Mouse (Mus musculus) liver, adult 2 months (tissue): ENCODE data around the gene Gramd1b. TPM values are rescaled to one million over a fixed set of nuclear protein-coding genes. Genes with fewer than 3 reads are reported as not detected.

Experiments
- DNase-seq: peaks from one replicate; pipeline ENCODE4 v3.0.0-alpha.2; 2011; ENCODE audit warnings: low read depth, low spot score; ENCODE audit errors: extremely low read depth
- H3K27ac ChIP-seq: fragments of 200-500 bp; replicated peaks from 2 replicates; pipeline ENCODE4 v1.5.1; 2012; ENCODE audit warnings: low read depth, mild to moderate bottlenecking, control low read depth, inconsistent platforms, low read length; ENCODE audit not compliant: insufficient read depth
- H3K27me3 ChIP-seq: fragments of 200-500 bp; 2 replicates; pipeline ENCODE4 v1.6.1; 2012; ENCODE audit warnings: mild to moderate bottlenecking, moderate library complexity, low read length, inconsistent platforms; ENCODE audit not compliant: control insufficient read depth, insufficient read depth
- H3K36me3 ChIP-seq: fragments of 200-500 bp; 2 replicates; pipeline ENCODE4 v1.6.1; 2012; ENCODE audit warnings: low read length, inconsistent platforms; ENCODE audit not compliant: control insufficient read depth, insufficient read depth
- H3K4me1 ChIP-seq: fragments of 200-500 bp; 2 replicates; pipeline ENCODE4 v1.6.1; 2011; ENCODE audit warnings: low read length; ENCODE audit not compliant: control insufficient read depth, insufficient read depth
- H3K4me3 ChIP-seq: fragments of 200-500 bp; 2 replicates; pipeline ENCODE4 v1.5.1; 2011; ENCODE audit warnings: low read depth, mild to moderate bottlenecking, control low read depth, low read length, moderate library complexity; ENCODE audit not compliant: insufficient read depth
- H3K79me2 ChIP-seq: fragments of 200-500 bp; 2 replicates; pipeline ENCODE4 v1.6.1; 2012; ENCODE audit warnings: inconsistent platforms, mild to moderate bottlenecking, low read length, moderate library complexity; ENCODE audit not compliant: control insufficient read depth, insufficient read depth
- H3K9ac ChIP-seq: fragments of 200-500 bp; 2 replicates; pipeline ENCODE4 v1.6.1; 2012; ENCODE audit warnings: low read depth, mild to moderate bottlenecking, control low read depth, inconsistent platforms, low read length
- CTCF ChIP-seq: fragments of 200-500 bp; IDR thresholded peaks from 2 replicates; pipeline ENCODE4 v1.5.1; 2011; ENCODE audit warnings: low read depth, low read length, control low read depth
- POLR2A ChIP-seq: fragments of 200-500 bp; IDR thresholded peaks from 2 replicates; pipeline ENCODE4 v1.6.1; 2011; ENCODE audit warnings: low read length, control low read depth; ENCODE audit not compliant: insufficient read depth; ENCODE audit errors: extremely low read depth
- WGBS: fragments of 180-500 bp; shearing (Covaris S2); methylation state at CpG from one replicate; pipeline ENCODE4 v1.1.7; 2018; 5-methylcytosine and 5-hydroxymethylcytosine counted together
- polyA plus RNA-seq: library from polyadenylated mRNA; depleted of rRNA; stranded (reverse); fragments of >200 nt; gene quantifications from 2 replicates; pipeline ENCODE4 v1.2.3, GENCODE M21; 2012
- total RNA-seq: library from RNA; depleted of rRNA; stranded (reverse); fragments of >200 nt; gene quantifications from 2 replicates; pipeline ENCODE4 v1.2.3, GENCODE M21; 2014

The Gramd1b gene
- total and polyA plus RNA-seq, 2 experiments: 1.2 to 2.0 TPM

- no peak for DNase-seq
- Histone ChIP-seq H3K27me3 (peaks cover 4% of the 10 kb centered on the region; the same call in 1 of the 2 replicates), H3K4me3 (no peak overlapping the region), H3K36me3 (no peaks in the 10 kb centered on the region), H3K79me2 (no peaks in the 10 kb centered on the region), H3K27ac (no peak overlapping the region), H3K4me1 (0 out of 2 replicates have a peak, but pooled peaks cover 3% of the 10 kb centered on the region), H3K9ac (no peak overlapping the region)
- TF ChIP-seq POLR2A (no peak), CTCF (no peak)
- 92% methylated on average over 4 of the region's 4 CpGs for WGBS
These were observed 118.9 kb downstream of the Gramd1b start for GRCm38 (mm10) chr9:40412246-40412645.

DNA sequence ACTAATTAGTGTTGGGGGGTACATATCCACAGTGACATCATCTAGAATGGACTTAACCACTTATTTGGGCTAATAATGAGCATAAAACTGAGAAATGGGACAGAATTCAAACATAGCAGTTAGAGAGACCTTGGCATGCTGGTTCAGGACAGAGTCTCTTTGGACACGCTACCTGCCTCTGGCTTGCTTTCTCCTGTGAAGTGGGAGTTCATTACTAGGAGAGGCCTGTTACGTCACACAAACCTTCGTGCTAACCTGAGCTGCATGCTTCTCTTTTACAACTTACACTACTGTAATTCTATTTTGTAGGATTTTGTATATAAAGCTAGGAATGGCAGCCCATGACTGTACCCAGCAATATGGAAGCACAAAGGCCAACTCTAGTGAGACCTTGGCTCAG lies 120.3 kb downstream of the Gramd1b start:
- no peaks in the 10 kb centered on the region for H3K79me2 ChIP-seq
- H3K36me3 ChIP-seq: no peaks in the 10 kb centered on the region
- TF ChIP-seq POLR2A (no peak), CTCF (no peak)
- H3K4me1 ChIP-seq: 0 out of 2 replicates have a peak, but pooled peaks cover 3% of the 10 kb centered on the region
- WGBS: 83% methylated on average over 3 of the region's 3 CpGs
- no peak overlapping the region for H3K4me3 ChIP-seq
- H3K9ac ChIP-seq: no peak overlapping the region
- no peak overlapping the region for H3K27ac ChIP-seq
- no peaks in the 10 kb centered on the region; the same call in 1 of the 2 replicates for H3K27me3 ChIP-seq
- DNase-seq: no peak

- H3K27me3 ChIP-seq: no peaks in the 10 kb centered on the region; the same call in 1 of the 2 replicates
- no peaks in the 10 kb centered on the region for H3K36me3 ChIP-seq
- DNase-seq: no peak
- TF ChIP-seq POLR2A: no peak
- no peak for TF ChIP-seq CTCF
- H3K9ac ChIP-seq: no peak overlapping the region
- H3K4me3 ChIP-seq: no peak overlapping the region
- 81% methylated on average over 2 of the region's 2 CpGs for WGBS
- H3K79me2 ChIP-seq: no peaks in the 10 kb centered on the region
- no peaks in the 10 kb centered on the region for H3K4me1 ChIP-seq
- H3K27ac ChIP-seq: no peak overlapping the region
These were observed 122.1 kb downstream of the Gramd1b start for GRCm38 (mm10) chr9:40409071-40409470.

DNA sequence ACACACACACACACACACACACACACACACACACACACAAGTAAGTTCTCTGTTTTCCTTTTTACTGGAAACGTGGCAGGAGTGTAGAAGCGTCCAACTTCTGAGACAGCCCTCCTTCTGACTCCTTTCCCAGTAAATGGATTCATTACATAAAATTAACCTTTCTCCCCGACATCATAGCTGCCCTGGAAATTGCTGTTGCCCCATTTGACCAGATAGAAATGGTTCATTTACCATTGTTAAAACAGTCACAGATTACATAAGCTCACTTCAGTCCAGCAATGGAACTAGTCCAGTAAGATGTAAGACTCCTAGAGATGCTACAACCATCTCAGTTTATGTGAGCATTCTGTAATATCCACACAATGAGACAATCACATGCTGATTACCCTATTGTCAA lies 122.8 kb downstream of the Gramd1b start:
- Histone ChIP-seq H3K4me3 (no peak overlapping the region), H3K27me3 (no peaks in the 10 kb centered on the region; the same call in 1 of the 2 replicates), H3K9ac (no peak overlapping the region), H3K36me3 (no peaks in the 10 kb centered on the region), H3K79me2 (no peaks in the 10 kb centered on the region), H3K4me1 (no peaks in the 10 kb centered on the region), H3K27ac (no peak overlapping the region)
- no peak for DNase-seq
- TF ChIP-seq POLR2A (no peak), CTCF (no peak)
- 73% methylated on average over 3 of the region's 3 CpGs for WGBS

DNA sequence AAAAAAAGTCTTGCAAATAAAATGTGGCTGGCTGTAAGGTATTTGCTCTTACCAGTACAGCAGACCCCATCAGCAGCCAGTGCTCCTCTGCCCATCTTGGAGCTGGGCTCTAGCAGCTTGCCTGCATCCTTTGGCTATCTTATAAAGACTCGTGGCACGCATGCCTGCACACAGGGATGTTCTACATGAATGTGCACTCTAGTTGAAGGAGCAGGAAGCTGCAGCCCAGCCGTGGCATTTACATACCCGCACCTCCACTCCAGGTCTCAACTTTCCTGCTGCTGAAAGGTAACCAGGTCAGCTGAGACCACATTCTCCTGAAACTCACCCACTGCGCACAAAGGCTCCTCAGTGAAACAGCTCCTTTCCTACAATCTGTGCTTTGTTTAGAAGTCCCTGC lies 123.3 kb downstream of the Gramd1b start:
- Histone ChIP-seq H3K36me3 (no peaks in the 10 kb centered on the region), H3K27me3 (no peaks in the 10 kb centered on the region; the same call in 1 of the 2 replicates), H3K4me1 (no peaks in the 10 kb centered on the region), H3K79me2 (no peaks in the 10 kb centered on the region), H3K27ac (no peak overlapping the region), H3K9ac (no peak overlapping the region), H3K4me3 (no peak overlapping the region)
- 79% methylated on average over 5 of the region's 5 CpGs for WGBS
- TF ChIP-seq CTCF (no peak), POLR2A (no peak)
- no peak for DNase-seq

- H3K36me3 ChIP-seq: no peaks in the 10 kb centered on the region
These were observed 125.4 kb downstream of the Gramd1b start for GRCm38 (mm10) chr9:40405804-40406203.

More at GRCm38 (mm10) chr9:40405804-40406203, 125.4 kb downstream of the Gramd1b start:
- no peak overlapping the region for H3K27ac ChIP-seq
- H3K9ac ChIP-seq: no peak overlapping the region
- H3K4me1 ChIP-seq: no peaks in the 10 kb centered on the region
- no peak overlapping the region for H3K4me3 ChIP-seq
- no peaks in the 10 kb centered on the region; the same call in 1 of the 2 replicates for H3K27me3 ChIP-seq
- DNase-seq: no peak
- H3K79me2 ChIP-seq: no peaks in the 10 kb centered on the region
- 63% methylated on average over 6 of the region's 6 CpGs for WGBS
- TF ChIP-seq CTCF (no peak), POLR2A (no peak)
